Mouse (Mus musculus) cortical plate, adult 2 months (tissue): Measurements from ENCODE around the gene Adgrf1.

Experiments used
- CTCF ChIP-seq: fragments of 200-500 bp; IDR thresholded peaks from 2 replicates; pipeline ENCODE4 v1.5.1; 2011; ENCODE audit warnings: mild to moderate bottlenecking, control low read depth, low read length; ENCODE audit not compliant: insufficient read depth; ENCODE audit errors: extremely low read depth
- POLR2A ChIP-seq: fragments of 200-500 bp; IDR thresholded peaks from 2 replicates; pipeline ENCODE4 v1.6.1; 2011; ENCODE audit warnings: mild to moderate bottlenecking, low read length, control low read depth; ENCODE audit not compliant: insufficient read depth; ENCODE audit errors: extremely low read depth

- TF ChIP-seq CTCF (no peak), POLR2A (no peak)
Measured at GRCm38 (mm10) chr17:43282828-43283227, 12.7 kb downstream of the Adgrf1 start.
